Mouse (Mus musculus) stomach, embryonic 16.5 days (tissue): Measurements from ENCODE around the gene Gm20425. TPM values are rescaled to one million over a fixed set of nuclear protein-coding genes. Genes with fewer than 3 reads are reported as not detected.
A peak's percentile ranks its signal among the peaks of the same experiment; 100 is the strongest.

Experiments
- ATAC-seq: fragments of 200-750 bp; cut with Nextera tagmentation; 2 replicates; pipeline ENCODE4 v1.8.0; 2017; ENCODE audit warnings: moderate number of reproducible peaks, moderate TSS enrichment; ENCODE audit not compliant: insufficient read depth, low FRiP score
- H3K27ac ChIP-seq: fragments of 300-500 bp; sonication (generic); 2 replicates; pipeline ENCODE4 v1.5.1; 2014; ENCODE audit warnings: low read length
- H3K27me3 ChIP-seq: fragments of 300-500 bp; sonication (generic); 2 replicates; pipeline ENCODE4 v1.6.1; 2014; ENCODE audit warnings: low read length, control low read depth, mixed read lengths; ENCODE audit not compliant: control insufficient read depth, insufficient read depth
- H3K36me3 ChIP-seq: fragments of 300-500 bp; sonication (generic); 2 replicates; pipeline ENCODE4 v1.6.1; 2014; ENCODE audit warnings: low read length; ENCODE audit not compliant: control insufficient read depth, insufficient read depth
- H3K4me1 ChIP-seq: fragments of 300-500 bp; sonication (generic); 2 replicates; pipeline ENCODE4 v1.6.1; 2014; ENCODE audit warnings: low read length, control low read depth, mixed read lengths; ENCODE audit not compliant: control insufficient read depth, insufficient read depth
- H3K4me2 ChIP-seq: fragments of 300-500 bp; sonication (generic); 2 replicates; pipeline ENCODE4 v1.6.1; 2014; ENCODE audit warnings: low read depth, low read length, mixed read lengths
- H3K4me3 ChIP-seq: fragments of 300-500 bp; sonication (generic); replicated peaks from 2 replicates; pipeline ENCODE4 v1.5.1; 2014; ENCODE audit warnings: mild to moderate bottlenecking, low read length
- H3K9ac ChIP-seq: fragments of 300-500 bp; sonication (generic); 2 replicates; pipeline ENCODE4 v1.6.1; 2014; ENCODE audit warnings: low read length
- H3K9me3 ChIP-seq: fragments of 300-500 bp; sonication (generic); replicated peaks from 2 replicates; pipeline ENCODE4 v1.6.1; 2016; ENCODE audit warnings: low read length, control low read depth; ENCODE audit not compliant: control insufficient read depth
- WGBS: fragments of 180-500 bp; shearing (Covaris S2); extraction: QIAGEN DNeasy Blood & Tissue Kit; methylation state at CpG from one replicate; pipeline ENCODE4 v1.1.7; 2014; 5-methylcytosine and 5-hydroxymethylcytosine counted together
- polyA plus RNA-seq: library from polyadenylated mRNA; unstranded; fragments of >200 nt; fragmentation: Nextera tagmentation; extraction: Ambion mirVana; gene quantifications from 2 replicates; pipeline ENCODE4 v1.2.1, GENCODE M21; 2015

The Gm20425 gene
- polyA plus RNA-seq, 1 experiment from 2014 or later = 7.3 TPM

DNA sequence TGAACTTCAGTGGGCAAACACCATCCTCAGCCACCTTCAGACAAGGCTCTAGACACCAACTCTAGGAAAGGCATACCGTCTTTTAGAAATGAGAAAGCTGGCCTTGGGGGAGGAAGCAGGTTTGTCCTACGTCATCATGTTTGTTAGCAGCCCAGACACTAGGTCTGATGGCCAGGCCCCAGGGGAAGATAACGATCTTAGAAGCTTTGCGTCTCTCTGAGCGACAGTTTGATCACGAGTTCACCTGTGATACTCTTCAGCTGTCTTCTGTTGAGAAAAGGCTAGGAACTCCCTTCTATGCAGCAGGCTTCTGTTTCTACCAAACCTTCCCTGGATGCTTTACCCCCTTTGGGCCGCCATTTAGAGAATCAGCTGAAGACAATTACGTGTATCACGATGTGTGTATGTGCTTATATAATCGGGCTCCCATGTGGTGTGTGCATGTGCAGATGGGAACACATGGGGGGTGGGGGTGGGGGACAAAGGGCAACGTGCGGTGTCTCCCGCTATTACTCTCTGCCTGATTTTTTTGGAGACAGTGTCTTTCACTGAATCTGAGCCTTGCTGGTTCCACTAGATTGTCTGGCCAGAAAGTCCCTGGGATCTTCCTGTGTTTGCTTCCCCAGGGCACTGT lies 1.6 kb downstream of the Gm20425 start:
- no peak for ATAC-seq
- Histone ChIP-seq H3K36me3 (no peaks in the 10 kb centered on the region), H3K9ac (no peak overlapping the region), H3K27me3 (no peaks in the 10 kb centered on the region; the same call in 1 of the 2 replicates), H3K4me3 (no peak overlapping the region), H3K4me1 (peaks cover 6% of the 10 kb centered on the region; the same call in 1 of the 2 replicates), H3K27ac (no peak overlapping the region), H3K4me2 (no peak overlapping the region), H3K9me3 (no peaks in the 10 kb centered on the region)
- WGBS = 74% methylated on average over 13 of the region's 13 CpGs

DNA sequence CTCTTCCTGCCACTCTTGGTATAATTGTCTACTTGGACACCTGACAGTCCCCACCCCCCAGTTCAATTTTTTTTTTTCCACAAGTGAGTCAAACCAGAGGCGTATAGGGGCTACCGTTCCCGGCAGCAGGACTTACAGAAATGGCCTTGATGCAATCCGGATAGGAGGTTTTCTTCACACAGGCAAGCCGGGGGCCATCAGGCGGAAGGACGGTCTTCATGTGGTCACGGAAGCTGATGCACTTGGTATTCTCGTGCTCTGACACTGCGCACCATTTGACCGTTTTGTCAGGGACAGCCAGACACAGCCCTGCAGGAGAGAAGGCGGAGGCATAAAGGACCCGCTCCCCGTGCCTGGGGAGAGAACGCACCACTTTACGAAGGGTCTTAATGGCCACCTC lies 2.3 kb downstream of the Gm20425 start:
- WGBS = 90% methylated on average over 16 of the region's 16 CpGs
- Histone ChIP-seq H3K27me3 (no peaks in the 10 kb centered on the region; the same call in 1 of the 2 replicates), H3K36me3 (no peaks in the 10 kb centered on the region), H3K9ac (no peak overlapping the region), H3K4me1 (peaks cover 6% of the 10 kb centered on the region; the same call in 1 of the 2 replicates), H3K4me2 (no peak overlapping the region), H3K4me3 (no peak overlapping the region), H3K9me3 (no peaks in the 10 kb centered on the region), H3K27ac (no peak overlapping the region)
- ATAC-seq = no peak

DNA sequence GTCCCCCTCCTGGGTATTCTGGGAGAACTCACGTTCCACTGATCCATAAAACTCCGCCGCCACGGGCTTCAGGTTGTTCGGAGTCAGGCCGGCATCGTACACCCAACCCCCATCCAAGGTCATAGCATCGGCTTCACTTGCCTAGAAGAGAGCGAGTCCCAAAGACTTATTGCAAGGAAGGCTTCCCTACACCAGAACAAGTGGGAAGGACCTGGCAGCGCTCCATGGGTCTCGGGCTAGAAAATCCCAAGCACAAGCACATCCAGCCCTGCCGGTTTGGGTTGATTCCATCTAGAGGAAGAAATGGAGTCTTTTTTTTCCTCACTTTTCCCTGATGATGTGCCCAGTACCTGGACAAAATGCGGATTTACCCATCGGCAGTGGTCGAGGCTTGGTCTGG lies 3.3 kb downstream of the Gm20425 start:
- H3K4me1 ChIP-seq = peaks cover 6% of the 10 kb centered on the region; the same call in 1 of the 2 replicates
- ATAC-seq = no peak
- H3K4me2 ChIP-seq = no peak overlapping the region
- H3K27ac ChIP-seq = no peak overlapping the region
- H3K27me3 ChIP-seq = no peaks in the 10 kb centered on the region; the same call in 1 of the 2 replicates
- H3K36me3 ChIP-seq = no peaks in the 10 kb centered on the region
- no peak overlapping the region for H3K4me3 ChIP-seq
- no peak overlapping the region for H3K9ac ChIP-seq
- H3K9me3 ChIP-seq = no peaks in the 10 kb centered on the region
- WGBS = 86% methylated on average over 15 of the region's 15 CpGs

DNA sequence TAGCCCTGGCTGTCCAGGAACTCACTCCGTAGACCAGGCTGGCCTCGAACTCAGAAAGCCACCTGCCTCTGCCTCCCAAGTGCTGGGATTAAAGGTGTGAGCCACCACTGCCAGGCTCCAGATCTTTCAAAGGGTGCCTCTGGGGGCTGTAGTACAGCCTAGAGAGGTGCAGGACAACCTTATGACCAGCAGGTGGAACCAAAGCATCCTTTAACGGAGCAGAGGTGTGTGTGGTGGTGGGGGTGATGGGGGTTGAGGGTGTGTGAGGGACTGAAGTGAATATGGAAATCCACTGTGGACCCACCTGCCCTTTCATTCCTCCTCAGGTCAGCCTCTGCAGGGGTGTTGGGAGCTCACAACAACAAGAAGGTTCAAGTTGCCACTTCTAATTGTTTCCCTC lies 4.6 kb downstream of the Gm20425 start:
- no peak overlapping the region for H3K27ac ChIP-seq
- no peak; the same call in 1 of the 2 replicates for ATAC-seq
- no peaks in the 10 kb centered on the region for H3K9me3 ChIP-seq
- WGBS = 59% methylated on average over 3 of the region's 3 CpGs
- H3K27me3 ChIP-seq = no peaks in the 10 kb centered on the region; the same call in 1 of the 2 replicates
- H3K4me2 ChIP-seq = no peak overlapping the region
- no peak overlapping the region for H3K9ac ChIP-seq
- H3K36me3 ChIP-seq = no peaks in the 10 kb centered on the region
- H3K4me3 ChIP-seq = no peak overlapping the region
- H3K4me1 ChIP-seq = peaks cover 3% of the 10 kb centered on the region; the same call in 1 of the 2 replicates

DNA sequence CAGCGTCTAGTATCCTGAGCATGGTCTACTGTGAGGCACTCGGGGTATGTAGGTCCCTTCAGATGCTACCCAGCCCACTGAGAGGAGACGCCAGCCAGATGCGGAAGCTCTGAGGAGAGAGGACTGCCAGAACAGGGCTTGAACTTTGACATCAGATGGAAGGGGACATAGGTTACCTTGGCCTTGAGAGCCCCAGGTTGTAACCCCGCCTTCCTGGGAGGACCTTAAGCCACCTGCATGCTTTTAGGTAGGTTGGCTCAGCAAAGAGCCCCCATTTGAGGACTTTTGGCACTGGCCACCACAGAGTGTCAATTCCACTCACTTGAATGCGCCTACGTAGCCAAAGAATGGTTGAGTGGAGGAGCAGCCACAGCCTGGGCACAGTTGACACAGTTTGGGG lies 5.4 kb downstream of the Gm20425 start:
- 97% methylated on average over 7 of the region's 7 CpGs for WGBS
- Histone ChIP-seq H3K27ac (no peak overlapping the region), H3K27me3 (no peaks in the 10 kb centered on the region; the same call in 1 of the 2 replicates), H3K4me1 (no peaks in the 10 kb centered on the region), H3K9me3 (no peaks in the 10 kb centered on the region), H3K36me3 (no peaks in the 10 kb centered on the region), H3K4me2 (no peak overlapping the region), H3K4me3 (no peak overlapping the region), H3K9ac (no peak overlapping the region)
- ATAC-seq = no peak

DNA sequence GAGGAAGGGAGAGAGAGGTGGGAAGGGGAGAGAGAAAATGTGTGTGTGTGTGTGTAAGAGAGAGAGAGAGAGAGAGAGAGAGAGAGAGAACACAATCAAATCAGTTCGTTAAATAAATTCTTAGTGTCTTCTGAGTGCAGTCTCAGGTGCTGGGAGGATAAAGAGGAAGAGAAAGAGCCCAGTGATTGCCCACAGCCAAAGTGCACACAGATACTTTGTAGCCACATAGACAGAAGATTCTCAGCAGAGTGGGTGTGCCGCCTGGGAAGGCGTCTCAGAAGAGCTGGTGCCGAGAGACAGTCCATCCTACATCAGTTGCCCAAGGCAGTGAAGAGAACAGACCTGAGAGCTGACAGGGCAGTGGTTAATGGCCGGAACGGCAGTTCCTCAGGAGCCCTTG lies 15.8 kb downstream of the Gm20425 start:
- 80% methylated on average over 6 of the region's 6 CpGs for WGBS
- no peak overlapping the region for H3K4me3 ChIP-seq
- H3K27me3 ChIP-seq = no peaks in the 10 kb centered on the region
- H3K9ac ChIP-seq = no peak overlapping the region
- no peaks in the 10 kb centered on the region for H3K36me3 ChIP-seq
- H3K9me3 ChIP-seq = no peaks in the 10 kb centered on the region
- no peaks in the 10 kb centered on the region for H3K4me1 ChIP-seq
- H3K27ac ChIP-seq = no peak overlapping the region
- no peak for ATAC-seq
- no peak overlapping the region for H3K4me2 ChIP-seq

DNA sequence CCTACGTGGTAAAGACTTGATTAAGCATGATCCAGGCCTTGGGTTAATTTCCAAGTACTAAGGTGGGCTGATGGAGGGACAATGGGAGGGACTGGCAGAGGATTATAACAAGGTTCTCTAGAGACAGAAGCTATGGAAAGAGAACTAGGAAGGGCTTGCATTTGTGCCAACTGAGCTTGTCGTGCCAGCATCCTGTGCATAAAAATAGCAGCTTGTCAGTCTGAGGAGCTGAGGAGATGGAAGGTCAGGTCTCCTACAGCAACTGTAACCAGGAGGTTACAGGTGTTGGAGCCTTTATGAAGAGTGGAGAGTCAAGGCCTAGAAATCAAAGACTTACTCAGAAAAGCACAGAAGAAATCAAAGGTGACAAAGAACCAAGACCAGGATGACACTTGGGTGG lies 16.5 kb downstream of the Gm20425 start:
- Histone ChIP-seq H3K4me1 (no peaks in the 10 kb centered on the region), H3K4me2 (no peak overlapping the region), H3K27ac (no peak overlapping the region), H3K9ac (no peak overlapping the region), H3K36me3 (no peaks in the 10 kb centered on the region), H3K4me3 (no peak overlapping the region), H3K9me3 (no peaks in the 10 kb centered on the region), H3K27me3 (no peaks in the 10 kb centered on the region)
- 66% methylated on average over 2 of the region's 2 CpGs for WGBS
- no peak for ATAC-seq

DNA sequence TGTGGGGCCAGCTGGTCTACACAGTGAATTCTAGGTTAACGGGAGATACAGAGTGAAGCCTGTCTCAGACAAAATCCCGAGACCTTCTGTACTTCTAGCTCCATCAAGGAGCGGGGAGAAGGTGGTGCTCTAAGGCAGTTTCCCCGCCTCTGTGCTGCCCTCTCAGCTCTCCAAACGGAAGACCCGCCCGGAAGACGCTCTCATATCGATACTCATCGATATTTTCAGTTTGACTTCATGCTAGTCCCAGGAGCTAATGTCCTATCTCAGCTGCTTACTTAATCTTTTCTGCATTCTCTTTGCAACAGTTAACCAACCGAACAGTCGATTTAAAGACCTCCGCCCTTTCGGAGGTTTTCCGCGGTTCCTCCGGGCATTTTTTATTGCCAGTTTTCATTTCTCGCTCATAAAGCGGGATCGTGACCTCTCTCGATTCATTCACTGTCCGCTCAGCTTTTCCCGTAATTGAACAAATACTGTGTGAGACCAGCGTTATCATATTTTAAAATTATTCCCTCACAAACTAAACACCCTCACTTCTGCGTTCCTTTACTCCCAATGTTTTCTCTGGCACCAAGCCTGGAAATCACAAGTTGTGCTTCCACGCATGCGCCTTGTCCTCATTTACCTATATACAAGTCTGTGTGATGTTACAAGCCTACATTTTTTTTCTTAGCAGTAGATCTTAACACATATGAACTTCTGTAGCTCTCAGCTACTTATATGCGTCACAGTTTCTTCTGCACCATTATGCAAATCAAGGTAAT lies 17.3 kb downstream of the Gm20425 start:
- Histone ChIP-seq H3K9me3 (no peaks in the 10 kb centered on the region), H3K9ac (no peak overlapping the region; the same call in 1 of the 2 replicates), H3K27ac (no peak overlapping the region), H3K27me3 (no peaks in the 10 kb centered on the region), H3K4me1 (no peaks in the 10 kb centered on the region), H3K4me3 (peak overlapping the region; percentile 16), H3K4me2 (peak overlapping the region; percentile 10; the same call in 1 of the 2 replicates), H3K36me3 (no peaks in the 10 kb centered on the region)
- WGBS = 70% methylated on average over 28 of the region's 28 CpGs
- no peak for ATAC-seq

DNA sequence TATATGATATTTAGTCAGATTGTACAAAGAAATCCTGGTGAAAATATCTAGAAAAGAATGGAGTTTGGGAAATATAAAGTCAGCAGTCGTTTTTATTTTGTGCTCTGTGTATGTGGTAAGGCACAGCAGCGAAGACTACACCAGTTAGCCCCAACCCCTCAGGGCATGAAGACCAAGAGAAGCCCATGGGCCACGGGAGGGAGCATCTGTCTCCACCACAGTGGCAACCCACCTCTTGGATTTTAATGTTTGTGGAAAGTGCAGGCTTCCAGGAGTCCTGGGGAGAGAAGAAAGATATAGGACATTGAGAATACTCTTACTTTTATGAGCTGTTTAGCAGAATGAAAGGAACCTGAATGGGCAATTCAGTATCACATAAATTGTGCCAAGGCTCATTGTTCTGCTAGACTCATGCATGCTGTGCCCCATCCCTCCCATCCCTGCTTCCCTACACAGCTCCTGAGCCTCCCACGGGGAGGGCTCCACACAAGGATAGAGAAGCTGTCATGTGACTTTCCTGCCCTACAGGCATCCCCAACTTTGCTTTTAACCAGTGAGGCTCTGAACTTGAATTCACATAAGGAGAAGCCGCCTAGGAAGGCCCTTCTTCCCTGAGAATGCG lies 21.2 kb downstream of the Gm20425 start:
- H3K4me2 ChIP-seq = no peak overlapping the region
- H3K9ac ChIP-seq = no peak overlapping the region
- 63% methylated on average over 6 of the region's 6 CpGs for WGBS
- no peaks in the 10 kb centered on the region for H3K27me3 ChIP-seq
- no peak overlapping the region for H3K4me3 ChIP-seq
- ATAC-seq = no peak
- H3K27ac ChIP-seq = no peak overlapping the region
- H3K36me3 ChIP-seq = no peaks in the 10 kb centered on the region
- no peaks in the 10 kb centered on the region for H3K9me3 ChIP-seq
- H3K4me1 ChIP-seq = no peaks in the 10 kb centered on the region
